Mouse (Mus musculus) mature B cell (primary cell): ENCODE measurements around the gene Itga9.

Experiments used
- in situ Hi-C: fragments of 300-500 bp; cut with MboI; formaldehyde crosslinking; loops from 2 replicates; pipeline ENCODE4 v1.14.3; 2019

Gene Itga9

GRCm38 (mm10) chr9:118606148-118606816, at the start of gene Itga9:
Itga9 (plus strand) TSS chr9:118606690.
- in situ Hi-C loops = loop anchor here (10.0 kb wide), 1 partner anchor 259 kb away; no protein-coding TSS in a partner anchor

- in situ Hi-C loops = no loop called here
Measured at GRCm38 (mm10) chr9:118556951-118557780, 49.3 kb upstream of the Itga9 start.

- in situ Hi-C loops = no loop called here
Measured at GRCm38 (mm10) chr9:118563356-118563755, 43.1 kb upstream of the Itga9 start.

GRCm38 (mm10) chr9:118563866-118564265, 42.6 kb upstream of the Itga9 start:
- in situ Hi-C loops = no loop called here

- in situ Hi-C loops = no loop called here
Measured at GRCm38 (mm10) chr9:118564696-118565095, 41.8 kb upstream of the Itga9 start.

GRCm38 (mm10) chr9:118569328-118569727, 37.2 kb upstream of the Itga9 start:
- in situ Hi-C loops = no loop called here

- in situ Hi-C loops = no loop called here
Measured at GRCm38 (mm10) chr9:118570865-118571264, 35.6 kb upstream of the Itga9 start.

GRCm38 (mm10) chr9:118571701-118572100, 34.8 kb upstream of the Itga9 start:
- in situ Hi-C loops = no loop called here

- in situ Hi-C loops = no loop called here
Measured at GRCm38 (mm10) chr9:118574911-118575310, 31.6 kb upstream of the Itga9 start.

GRCm38 (mm10) chr9:118580371-118580770, 26.1 kb upstream of the Itga9 start:
- in situ Hi-C loops = no loop called here

- in situ Hi-C loops = no loop called here
Measured at GRCm38 (mm10) chr9:118582757-118583156, 23.7 kb upstream of the Itga9 start.

- in situ Hi-C loops = no loop called here
Measured at GRCm38 (mm10) chr9:118584838-118585237, 21.7 kb upstream of the Itga9 start.

- in situ Hi-C loops = no loop called here
Measured at GRCm38 (mm10) chr9:118585998-118586397, 20.5 kb upstream of the Itga9 start.

- in situ Hi-C loops = no loop called here
Measured at GRCm38 (mm10) chr9:118587115-118587514, 19.4 kb upstream of the Itga9 start.

GRCm38 (mm10) chr9:118589249-118589648, 17.2 kb upstream of the Itga9 start:
- in situ Hi-C loops = no loop called here

- in situ Hi-C loops = no loop called here
Measured at GRCm38 (mm10) chr9:118590230-118590629, 16.3 kb upstream of the Itga9 start.

- in situ Hi-C loops = no loop called here
Measured at GRCm38 (mm10) chr9:118591633-118592032, 14.9 kb upstream of the Itga9 start.

- in situ Hi-C loops = no loop called here
Measured at GRCm38 (mm10) chr9:118592585-118593249, 13.8 kb upstream of the Itga9 start.

- in situ Hi-C loops = no loop called here
Measured at GRCm38 (mm10) chr9:118593443-118593842, 13.0 kb upstream of the Itga9 start.

- in situ Hi-C loops = no loop called here
Measured at GRCm38 (mm10) chr9:118596767-118597166, 9.7 kb upstream of the Itga9 start.

- in situ Hi-C loops = loop anchor here (10.0 kb wide), 1 partner anchor 264 kb away; no protein-coding TSS in a partner anchor
Measured at GRCm38 (mm10) chr9:118600393-118600792, 6.1 kb upstream of the Itga9 start.

- in situ Hi-C loops = loop anchor here (10.0 kb wide), 1 partner anchor 262 kb away; no protein-coding TSS in a partner anchor
Measured at GRCm38 (mm10) chr9:118602576-118602975, 3.9 kb upstream of the Itga9 start.
